Mouse (Mus musculus): ENCODE results near the gene Faah.

GRCm38 (mm10) chr4:115984111-115984510 is 33.6 kb downstream of the Faah start:
- TF ChIP-seq CTCF (IDR thresholded peaks at IDR 0.05; ENCODE audit: borderline replicate concordance, insufficient read depth, low read length): no peak
- no peak for TF ChIP-seq POLR2A (IDR thresholded peaks at IDR 0.05; ENCODE audit: low read depth, low read length)

Data from embryonic fibroblast, embryonic 13.5 days (primary cell).